Mouse (Mus musculus) forebrain, embryonic 10.5 days (tissue): ENCODE data around the gene Tnr. TPM values are rescaled to one million over a fixed set of nuclear protein-coding genes. Genes with fewer than 3 reads are reported as not detected.

ENCODE experiments used
- DNase-seq: peaks from one replicate; pipeline ENCODE4 v3.0.0-alpha.2; 2017; ENCODE audit warnings: low spot score; ENCODE audit errors: extremely low spot score
- H3K27ac ChIP-seq: fragments of 300-500 bp; sonication (generic); 2 replicates; pipeline ENCODE4 v1.5.1; 2016; ENCODE audit warnings: mild to moderate bottlenecking
- H3K27me3 ChIP-seq: fragments of 300-500 bp; sonication (generic); 2 replicates; pipeline ENCODE4 v1.6.1; 2016; ENCODE audit warnings: mild to moderate bottlenecking; ENCODE audit not compliant: poor library complexity, severe bottlenecking
- H3K36me3 ChIP-seq: fragments of 300-500 bp; sonication (generic); replicated peaks from 2 replicates; pipeline ENCODE4 v1.6.1; 2016; ENCODE audit warnings: mild to moderate bottlenecking, moderate library complexity
- H3K4me1 ChIP-seq: fragments of 300-500 bp; sonication (generic); 2 replicates; pipeline ENCODE4 v1.6.1; 2016
- H3K4me3 ChIP-seq: fragments of 300-500 bp; sonication (generic); 2 replicates; pipeline ENCODE4 v1.5.1; 2016; ENCODE audit warnings: mild to moderate bottlenecking, moderate library complexity
- H3K9me3 ChIP-seq: fragments of 300-500 bp; sonication (generic); 2 replicates; pipeline ENCODE4 v1.6.1; 2016; ENCODE audit warnings: mild to moderate bottlenecking, moderate library complexity
- WGBS: fragments of 180-500 bp; shearing (Covaris S2); methylation state at CpG from one replicate; pipeline ENCODE4 v1.1.7; 2016; 5-methylcytosine and 5-hydroxymethylcytosine counted together
- polyA plus RNA-seq: library from polyadenylated mRNA; unstranded; fragments of >200 nt; fragmentation: Nextera tagmentation; extraction: Ambion mirVana; gene quantifications from 2 replicates; pipeline ENCODE4 v1.2.1, GENCODE M21; 2016

Gene Tnr
- polyA plus RNA-seq, 1 experiment from 2014 or later: 0.16 TPM

DNA sequence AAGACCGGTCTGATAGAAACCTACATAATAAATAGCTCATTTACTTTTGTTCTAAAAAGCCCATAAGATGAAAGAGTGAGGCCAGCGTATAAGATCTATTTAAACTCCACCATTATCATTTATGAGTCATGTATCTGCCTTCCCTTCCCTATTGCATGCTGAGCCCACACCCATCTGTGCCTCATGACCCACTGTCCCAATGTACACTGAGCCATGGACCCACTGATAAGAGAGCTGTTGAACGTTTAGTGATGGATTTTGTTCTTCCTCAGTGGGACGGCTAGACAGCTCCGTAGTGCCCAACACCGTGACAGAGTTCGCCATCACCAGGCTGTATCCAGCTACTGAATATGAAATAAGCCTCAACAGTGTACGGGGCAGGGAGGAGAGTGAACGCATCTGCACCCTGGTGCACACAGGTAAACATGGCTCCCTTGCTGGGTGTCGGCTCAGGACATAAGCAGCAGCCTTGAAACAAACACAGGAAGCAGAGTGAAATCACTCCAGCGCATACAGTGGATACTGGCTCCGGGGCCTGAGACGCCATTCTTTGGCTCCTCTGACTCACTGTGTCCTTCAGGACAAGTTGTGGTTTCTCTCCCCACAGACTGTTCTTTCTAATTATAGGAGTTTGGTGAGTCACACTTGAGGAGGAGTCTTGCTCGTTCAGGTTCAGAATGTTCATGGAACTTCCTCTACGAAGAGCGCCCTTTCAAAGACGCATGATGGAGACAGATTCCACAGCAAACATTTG is 365.6 kb downstream of the Tnr start:
- no peaks in the 10 kb centered on the region for H3K36me3 ChIP-seq
- H3K4me1 ChIP-seq: peaks cover 5% of the 10 kb centered on the region; the same call in 1 of the 2 replicates
- DNase-seq: no peak
- no peak overlapping the region for H3K4me3 ChIP-seq
- H3K27me3 ChIP-seq: no peaks in the 10 kb centered on the region
- H3K9me3 ChIP-seq: no peaks in the 10 kb centered on the region
- 94% methylated on average over 17 of the region's 17 CpGs for WGBS
- no peak overlapping the region for H3K27ac ChIP-seq

- Histone ChIP-seq H3K27me3 (no peaks in the 10 kb centered on the region), H3K27ac (no peak overlapping the region), H3K36me3 (no peaks in the 10 kb centered on the region), H3K4me1 (peaks cover 5% of the 10 kb centered on the region; the same call in 1 of the 2 replicates), H3K9me3 (no peaks in the 10 kb centered on the region), H3K4me3 (no peak overlapping the region)
- no peak for DNase-seq
- WGBS: 84% methylated on average over 5 of the region's 5 CpGs
These were observed 367.0 kb downstream of the Tnr start for GRCm38 (mm10) chr1:159890524-159890923.

- Histone ChIP-seq H3K27me3 (no peaks in the 10 kb centered on the region), H3K4me3 (no peak overlapping the region), H3K27ac (no peak overlapping the region), H3K9me3 (no peaks in the 10 kb centered on the region), H3K4me1 (peaks cover 5% of the 10 kb centered on the region; the same call in 1 of the 2 replicates), H3K36me3 (no peaks in the 10 kb centered on the region)
- 79% methylated on average over 3 of the region's 3 CpGs for WGBS
- no peak for DNase-seq
These were observed 371.5 kb downstream of the Tnr start for GRCm38 (mm10) chr1:159895094-159895493.

GRCm38 (mm10) chr1:159899991-159900390 is 376.4 kb downstream of the Tnr start:
- H3K27ac ChIP-seq: no peak overlapping the region
- no peaks in the 10 kb centered on the region for H3K9me3 ChIP-seq
- WGBS: 84% methylated on average over 3 of the region's 3 CpGs
- no peak for DNase-seq
- H3K4me3 ChIP-seq: no peak overlapping the region
- H3K36me3 ChIP-seq: no peaks in the 10 kb centered on the region
- no peaks in the 10 kb centered on the region for H3K27me3 ChIP-seq
- H3K4me1 ChIP-seq: peaks cover 11% of the 10 kb centered on the region

- Histone ChIP-seq H3K36me3 (no peaks in the 10 kb centered on the region), H3K27me3 (no peaks in the 10 kb centered on the region), H3K27ac (no peak overlapping the region), H3K4me1 (peaks cover 11% of the 10 kb centered on the region), H3K4me3 (no peak overlapping the region), H3K9me3 (no peaks in the 10 kb centered on the region)
- DNase-seq: no peak
- WGBS: 78% methylated on average over 3 of the region's 3 CpGs
These were observed 377.1 kb downstream of the Tnr start for GRCm38 (mm10) chr1:159900639-159901038.

- H3K36me3 ChIP-seq: no peaks in the 10 kb centered on the region
- H3K4me3 ChIP-seq: no peak overlapping the region
- 69% methylated on average over 7 of the region's 7 CpGs for WGBS
These were observed 378.0 kb downstream of the Tnr start for GRCm38 (mm10) chr1:159901366-159902119.

DNA sequence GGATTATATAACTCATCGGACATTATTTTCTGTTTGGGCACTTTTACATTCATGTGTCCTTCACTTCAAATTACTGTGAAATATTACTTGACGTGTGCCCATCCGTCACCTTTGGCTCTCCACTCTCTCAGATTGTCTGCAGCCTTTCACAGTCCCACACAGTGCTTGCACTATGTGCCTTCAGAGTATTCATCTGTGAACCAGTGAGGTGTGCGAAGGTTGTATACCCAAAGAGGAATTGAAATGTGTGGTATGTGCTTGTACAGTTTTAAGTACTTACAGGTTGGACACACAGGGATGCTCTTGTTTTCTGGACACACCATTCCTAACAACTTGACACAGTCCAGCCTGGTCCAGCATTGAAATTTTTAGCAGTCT is 378.5 kb downstream of the Tnr start:
- Histone ChIP-seq H3K4me1 (peaks cover 11% of the 10 kb centered on the region), H3K36me3 (no peaks in the 10 kb centered on the region), H3K9me3 (no peaks in the 10 kb centered on the region), H3K27ac (no peak overlapping the region), H3K4me3 (no peak overlapping the region), H3K27me3 (no peaks in the 10 kb centered on the region)
- 96% methylated on average over 4 of the region's 4 CpGs for WGBS
- DNase-seq: no peak

More at GRCm38 (mm10) chr1:159901366-159902119, 378.0 kb downstream of the Tnr start:
- Histone ChIP-seq H3K9me3 (no peaks in the 10 kb centered on the region), H3K27ac (no peak overlapping the region), H3K27me3 (no peaks in the 10 kb centered on the region), H3K4me1 (peaks cover 11% of the 10 kb centered on the region)
- no peak for DNase-seq

- H3K27me3 ChIP-seq: no peaks in the 10 kb centered on the region
- no peak for DNase-seq
- no peaks in the 10 kb centered on the region for H3K36me3 ChIP-seq
- no peak overlapping the region for H3K4me3 ChIP-seq
- H3K9me3 ChIP-seq: no peaks in the 10 kb centered on the region
- no peak overlapping the region for H3K27ac ChIP-seq
- 39% methylated on average over 5 of the region's 5 CpGs for WGBS
- peaks cover 4% of the 10 kb centered on the region for H3K4me1 ChIP-seq
These were observed 387.4 kb downstream of the Tnr start for GRCm38 (mm10) chr1:159911006-159911405.

DNA sequence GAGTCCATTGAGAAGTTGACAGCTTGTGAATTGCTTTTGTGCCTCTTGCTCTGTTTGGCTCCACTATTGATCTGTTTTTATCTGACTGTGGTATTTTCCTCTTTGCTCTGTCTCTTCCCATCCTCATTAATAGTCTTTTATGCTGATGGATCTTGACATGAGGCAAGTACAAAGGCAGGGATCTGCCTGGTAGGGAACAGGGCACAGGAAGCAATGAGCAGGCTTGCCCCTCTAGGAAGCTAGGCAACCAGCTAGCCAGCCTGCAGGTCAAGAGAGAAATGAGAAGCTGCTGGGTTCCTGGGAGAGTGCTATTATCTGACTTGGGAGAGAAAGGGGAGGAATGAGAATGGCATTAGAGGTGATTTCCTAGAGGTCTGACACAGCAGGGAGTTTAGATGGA is 391.2 kb downstream of the Tnr start:
- no peaks in the 10 kb centered on the region for H3K9me3 ChIP-seq
- no peak overlapping the region for H3K4me3 ChIP-seq
- no peak for DNase-seq
- no peaks in the 10 kb centered on the region for H3K27me3 ChIP-seq
- H3K27ac ChIP-seq: no peak overlapping the region
- no peaks in the 10 kb centered on the region for H3K36me3 ChIP-seq
- peaks cover 4% of the 10 kb centered on the region for H3K4me1 ChIP-seq

DNA sequence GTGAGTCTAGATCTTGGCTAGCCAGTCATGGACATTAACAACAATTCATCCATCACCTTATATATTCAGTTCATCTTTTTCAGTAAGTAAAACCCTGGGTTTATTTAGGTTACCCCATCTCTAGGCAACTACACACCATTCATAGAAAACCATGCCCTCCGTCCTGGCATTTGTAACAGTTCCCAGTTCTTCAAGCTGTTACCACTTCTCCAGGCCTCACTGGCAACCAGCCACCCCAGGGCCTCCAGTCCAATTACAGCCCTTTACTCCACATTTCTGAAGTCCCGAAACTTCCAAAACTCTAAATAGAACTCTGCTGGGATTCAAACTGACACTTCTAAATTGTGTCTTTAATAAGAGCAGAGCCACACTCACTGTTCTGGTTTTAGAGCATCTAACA is 397.0 kb downstream of the Tnr start:
- H3K27me3 ChIP-seq: no peaks in the 10 kb centered on the region
- H3K4me3 ChIP-seq: no peak overlapping the region
- H3K36me3 ChIP-seq: no peaks in the 10 kb centered on the region
- H3K4me1 ChIP-seq: no peaks in the 10 kb centered on the region
- H3K27ac ChIP-seq: no peak overlapping the region
- no peaks in the 10 kb centered on the region for H3K9me3 ChIP-seq
- DNase-seq: no peak
- 88% methylated on average over 2 of the region's 2 CpGs for WGBS

- Histone ChIP-seq H3K27ac (no peak overlapping the region), H3K27me3 (no peaks in the 10 kb centered on the region), H3K4me1 (no peaks in the 10 kb centered on the region), H3K4me3 (no peak overlapping the region), H3K36me3 (no peaks in the 10 kb centered on the region), H3K9me3 (no peaks in the 10 kb centered on the region)
- 94% methylated on average over 7 of the region's 7 CpGs for WGBS
- DNase-seq: no peak
These were observed 399.4 kb downstream of the Tnr start for GRCm38 (mm10) chr1:159923010-159923409.

DNA sequence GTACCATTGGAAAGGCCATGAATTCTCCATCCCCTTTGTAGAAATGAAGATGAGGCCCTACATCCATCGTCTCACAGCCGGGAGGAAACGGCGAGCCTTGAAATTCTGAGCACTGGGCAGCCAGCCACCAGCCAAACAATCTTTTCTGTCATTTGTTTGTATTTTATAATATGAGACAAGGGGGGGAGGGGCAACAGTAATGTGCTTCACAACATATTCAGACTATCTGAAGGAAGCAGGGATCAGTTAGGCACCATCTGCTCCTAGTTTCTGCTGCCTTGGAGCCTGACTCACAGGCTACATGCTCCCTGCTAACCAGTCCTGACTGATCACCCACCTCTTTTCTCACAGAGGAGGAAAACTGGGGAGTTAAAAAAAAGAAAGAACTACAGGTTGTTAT is 400.5 kb downstream of the Tnr start:
- H3K9me3 ChIP-seq: no peaks in the 10 kb centered on the region

DNA sequence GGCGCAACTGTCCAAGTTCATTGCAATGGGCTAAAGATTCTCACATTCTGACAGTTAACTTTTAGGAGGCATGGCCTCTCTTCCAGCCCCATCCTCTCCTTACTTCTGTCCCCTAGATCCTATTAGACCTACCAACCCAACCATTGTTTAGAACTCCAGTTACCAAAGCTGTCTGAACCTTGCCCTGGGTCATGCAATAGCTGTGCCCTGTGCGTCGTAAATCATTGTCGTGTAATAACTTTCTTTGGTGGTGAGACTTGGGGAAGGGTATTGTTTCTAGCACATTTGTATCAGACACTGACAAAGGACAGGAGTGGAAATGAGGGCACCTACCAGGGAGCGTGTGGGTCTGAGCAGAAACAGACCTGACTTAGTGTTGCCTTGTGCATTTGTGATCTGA is 401.1 kb downstream of the Tnr start:
- Histone ChIP-seq H3K4me3 (no peak overlapping the region), H3K36me3 (no peaks in the 10 kb centered on the region), H3K9me3 (no peaks in the 10 kb centered on the region), H3K27ac (no peak overlapping the region), H3K27me3 (no peaks in the 10 kb centered on the region), H3K4me1 (no peaks in the 10 kb centered on the region)
- DNase-seq: no peak
- WGBS: 93% methylated on average over 5 of the region's 5 CpGs

More for the DNA sequence above, 400.5 kb downstream of the Tnr start:
- Histone ChIP-seq H3K27ac (no peak overlapping the region), H3K36me3 (no peaks in the 10 kb centered on the region), H3K4me1 (no peaks in the 10 kb centered on the region), H3K27me3 (no peaks in the 10 kb centered on the region), H3K4me3 (no peak overlapping the region)
- WGBS: 93% methylated on average over 4 of the region's 4 CpGs
- DNase-seq: no peak
